Mouse (Mus musculus): ENCODE results near the gene Shld2. TPM values are rescaled to one million over a fixed set of nuclear protein-coding genes. Genes with fewer than 3 reads are reported as not detected.

The Shld2 gene
- total and polyA plus RNA-seq, 2 experiments from 2014 or later, result 2.9 to 10.9 TPM

- Histone ChIP-seq H3K4me3 (ENCODE audit: low read depth, low read length) (no peak overlapping the region), H3K36me3 (replicated peaks; ENCODE audit: control insufficient read depth, insufficient read depth, low read length) (peaks cover 34% of the 10 kb centered on the region), H3K9ac (replicated peaks; ENCODE audit: low read depth, low read length) (no peak overlapping the region), H3K27ac (ENCODE audit: low read depth) (no peak overlapping the region), H3K4me1 (ENCODE audit: control insufficient read depth, insufficient read depth) (no peaks in the 10 kb centered on the region), H3K27me3 (ENCODE audit: control insufficient read depth, insufficient read depth, low read length) (no peaks in the 10 kb centered on the region), H3K4me2 (ENCODE audit: low read depth, low read length) (no peak overlapping the region), H3K9me3 (replicated peaks; ENCODE audit: control insufficient read depth, low read length) (no peaks in the 10 kb centered on the region)
- 61% methylated on average over 12 of the region's 12 CpGs for WGBS
- TF ChIP-seq CTCF (IDR thresholded peaks at IDR 0.05; ENCODE audit: low read depth), result no peak
- TF ChIP-seq EP300 (IDR thresholded peaks at IDR 0.05; ENCODE audit: low read depth), result no peak
- no peak for ATAC-seq (ENCODE audit: insufficient read depth, low read depth)
- DNase-seq (ENCODE audit: low spot score), result no peak
These were observed 35.7 kb upstream of the Shld2 start for GRCm38 (mm10) chr14:34345771-34346566.

- ATAC-seq (ENCODE audit: insufficient read depth, low read depth) (no peak), DNase-seq (ENCODE audit: low spot score) (no peak)
- H3K4me3 ChIP-seq (ENCODE audit: low read depth, low read length), result no peak overlapping the region
- no peak overlapping the region for H3K27ac ChIP-seq (ENCODE audit: low read depth)
- no peak overlapping the region for H3K4me2 ChIP-seq (ENCODE audit: low read depth, low read length)
- TF ChIP-seq EP300 (IDR thresholded peaks at IDR 0.05; ENCODE audit: low read depth), result no peak
- TF ChIP-seq CTCF (IDR thresholded peaks at IDR 0.05; ENCODE audit: low read depth), result no peak
- H3K27me3 ChIP-seq (ENCODE audit: control insufficient read depth, insufficient read depth, low read length), result no peaks in the 10 kb centered on the region
- H3K9me3 ChIP-seq (replicated peaks; ENCODE audit: control insufficient read depth, low read length), result no peaks in the 10 kb centered on the region
- H3K36me3 ChIP-seq (replicated peaks; ENCODE audit: control insufficient read depth, insufficient read depth, low read length), result peaks cover 47% of the 10 kb centered on the region
- no peaks in the 10 kb centered on the region for H3K4me1 ChIP-seq (ENCODE audit: control insufficient read depth, insufficient read depth)
- no peak overlapping the region for H3K9ac ChIP-seq (replicated peaks; ENCODE audit: low read depth, low read length)
- WGBS, result 90% methylated on average over 5 of the region's 5 CpGs
These were observed 34.1 kb upstream of the Shld2 start for GRCm38 (mm10) chr14:34344361-34344760.

GRCm38 (mm10) chr14:34343078-34343477, 32.8 kb upstream of the Shld2 start:
- Histone ChIP-seq H3K36me3 (replicated peaks; ENCODE audit: control insufficient read depth, insufficient read depth, low read length) (peaks cover 57% of the 10 kb centered on the region), H3K27ac (ENCODE audit: low read depth) (no peak overlapping the region), H3K4me3 (ENCODE audit: low read depth, low read length) (no peak overlapping the region), H3K9me3 (replicated peaks; ENCODE audit: control insufficient read depth, low read length) (no peaks in the 10 kb centered on the region), H3K9ac (replicated peaks; ENCODE audit: low read depth, low read length) (no peak overlapping the region), H3K4me1 (ENCODE audit: control insufficient read depth, insufficient read depth) (no peaks in the 10 kb centered on the region), H3K27me3 (ENCODE audit: control insufficient read depth, insufficient read depth, low read length) (no peaks in the 10 kb centered on the region), H3K4me2 (ENCODE audit: low read depth, low read length) (no peak overlapping the region)
- WGBS, result 78% methylated on average over 4 of the region's 4 CpGs
- TF ChIP-seq EP300 (IDR thresholded peaks at IDR 0.05; ENCODE audit: low read depth), result no peak
- TF ChIP-seq CTCF (IDR thresholded peaks at IDR 0.05; ENCODE audit: low read depth), result no peak
- no peak for DNase-seq (ENCODE audit: low spot score)
- ATAC-seq (ENCODE audit: insufficient read depth, low read depth), result no peak

- no peak for ATAC-seq (ENCODE audit: insufficient read depth, low read depth)
- Histone ChIP-seq H3K36me3 (replicated peaks; ENCODE audit: control insufficient read depth, insufficient read depth, low read length) (peaks cover 68% of the 10 kb centered on the region), H3K4me1 (ENCODE audit: control insufficient read depth, insufficient read depth) (no peaks in the 10 kb centered on the region), H3K4me3 (ENCODE audit: low read depth, low read length) (no peak overlapping the region), H3K27me3 (ENCODE audit: control insufficient read depth, insufficient read depth, low read length) (no peaks in the 10 kb centered on the region), H3K4me2 (ENCODE audit: low read depth, low read length) (no peak overlapping the region), H3K9ac (replicated peaks; ENCODE audit: low read depth, low read length) (no peak overlapping the region), H3K27ac (ENCODE audit: low read depth) (no peak overlapping the region), H3K9me3 (replicated peaks; ENCODE audit: control insufficient read depth, low read length) (no peaks in the 10 kb centered on the region)
- 80% methylated on average over 4 of the region's 4 CpGs for WGBS
- no peak for DNase-seq (ENCODE audit: low spot score)
- no peak for TF ChIP-seq CTCF (IDR thresholded peaks at IDR 0.05; ENCODE audit: low read depth)
- no peak for TF ChIP-seq EP300 (IDR thresholded peaks at IDR 0.05; ENCODE audit: low read depth)
These were observed 31.7 kb upstream of the Shld2 start for GRCm38 (mm10) chr14:34341993-34342392.

GRCm38 (mm10) chr14:34339446-34339845, 29.2 kb upstream of the Shld2 start:
- H3K27me3 ChIP-seq (ENCODE audit: control insufficient read depth, insufficient read depth, low read length), result no peaks in the 10 kb centered on the region
- ATAC-seq (ENCODE audit: insufficient read depth, low read depth), result no peak
- H3K36me3 ChIP-seq (replicated peaks; ENCODE audit: control insufficient read depth, insufficient read depth, low read length), result peaks cover 92% of the 10 kb centered on the region
- no peak overlapping the region for H3K4me3 ChIP-seq (ENCODE audit: low read depth, low read length)
- WGBS, result 85% methylated on average over 1 of the region's 1 CpGs
- H3K4me1 ChIP-seq (ENCODE audit: control insufficient read depth, insufficient read depth), result no peaks in the 10 kb centered on the region
- TF ChIP-seq EP300 (IDR thresholded peaks at IDR 0.05; ENCODE audit: low read depth) (no peak), CTCF (IDR thresholded peaks at IDR 0.05; ENCODE audit: low read depth) (no peak)
- H3K9ac ChIP-seq (replicated peaks; ENCODE audit: low read depth, low read length), result no peak overlapping the region
- H3K9me3 ChIP-seq (replicated peaks; ENCODE audit: control insufficient read depth, low read length), result no peaks in the 10 kb centered on the region
- no peak overlapping the region for H3K27ac ChIP-seq (ENCODE audit: low read depth)
- H3K4me2 ChIP-seq (ENCODE audit: low read depth, low read length), result no peak overlapping the region
- no peak for DNase-seq (ENCODE audit: low spot score)

DNA sequence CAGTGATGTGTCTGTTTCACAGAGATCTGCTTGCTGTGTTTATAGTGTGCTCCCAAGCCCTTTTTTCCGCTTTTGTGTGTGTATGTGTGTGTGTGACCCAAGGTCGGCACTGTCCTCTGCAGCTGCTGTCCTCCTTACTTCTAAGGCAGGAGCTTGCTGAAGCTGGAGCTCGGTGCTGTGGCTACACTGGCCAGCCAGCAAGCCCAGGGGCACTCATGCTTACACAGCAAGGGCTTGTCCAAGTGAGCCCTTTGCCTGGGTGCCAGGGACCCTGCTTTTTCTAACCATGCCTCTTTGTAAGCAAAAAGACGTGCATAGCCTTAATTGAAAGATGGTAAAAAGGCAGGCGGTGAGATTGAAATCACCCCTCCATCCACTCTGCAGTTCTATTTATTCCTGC, 22.2 kb upstream of the Shld2 start:
- DNase-seq (ENCODE audit: low spot score) (no peak), ATAC-seq (ENCODE audit: insufficient read depth, low read depth) (no peak)
- H3K9me3 ChIP-seq (replicated peaks; ENCODE audit: control insufficient read depth, low read length), result no peaks in the 10 kb centered on the region
- H3K4me3 ChIP-seq (ENCODE audit: low read depth, low read length), result no peak overlapping the region
- no peak overlapping the region for H3K9ac ChIP-seq (replicated peaks; ENCODE audit: low read depth, low read length)
- H3K27ac ChIP-seq (ENCODE audit: low read depth), result no peak overlapping the region
- 90% methylated on average over 5 of the region's 5 CpGs for WGBS
- peaks cover 80% of the 10 kb centered on the region for H3K36me3 ChIP-seq (replicated peaks; ENCODE audit: control insufficient read depth, insufficient read depth, low read length)
- no peak overlapping the region for H3K4me2 ChIP-seq (ENCODE audit: low read depth, low read length)
- no peaks in the 10 kb centered on the region for H3K27me3 ChIP-seq (ENCODE audit: control insufficient read depth, insufficient read depth, low read length)
- H3K4me1 ChIP-seq (ENCODE audit: control insufficient read depth, insufficient read depth), result no peaks in the 10 kb centered on the region
- TF ChIP-seq CTCF (IDR thresholded peaks at IDR 0.05; ENCODE audit: low read depth) (no peak), EP300 (IDR thresholded peaks at IDR 0.05; ENCODE audit: low read depth) (no peak)
